Mouse (Mus musculus) hindbrain, embryonic 14.5 days (tissue): ENCODE results near the gene Mark2. TPM values are rescaled to one million over a fixed set of nuclear protein-coding genes. Genes with fewer than 3 reads are reported as not detected.

Source experiments
- ATAC-seq: fragments of 200-750 bp; cut with Nextera tagmentation; 2 replicates; pipeline ENCODE4 v1.8.0; 2017; ENCODE audit warnings: moderate number of reproducible peaks, mild to moderate bottlenecking, moderate TSS enrichment, moderate library complexity; ENCODE audit not compliant: low FRiP score
- DNase-seq: peaks from one replicate; pipeline ENCODE4 v3.0.0-alpha.2; 2015; ENCODE audit warnings: low spot score
- H3K27ac ChIP-seq: fragments of 300-500 bp; sonication (generic); 2 replicates; pipeline ENCODE4 v1.5.1; 2014; ENCODE audit warnings: mild to moderate bottlenecking, moderate library complexity
- H3K27me3 ChIP-seq: fragments of 300-500 bp; sonication (generic); 2 replicates; pipeline ENCODE4 v1.6.1; 2014; ENCODE audit warnings: mild to moderate bottlenecking, low read length, mixed read lengths; ENCODE audit not compliant: control insufficient read depth, insufficient read depth
- H3K36me3 ChIP-seq: fragments of 300-500 bp; sonication (generic); replicated peaks from 2 replicates; pipeline ENCODE4 v1.6.1; 2014; ENCODE audit not compliant: control insufficient read depth, insufficient read depth
- H3K4me1 ChIP-seq: fragments of 300-500 bp; sonication (generic); replicated peaks from 2 replicates; pipeline ENCODE4 v1.6.1; 2014; ENCODE audit warnings: antibody characterized with exemption, low read length, mixed read lengths; ENCODE audit not compliant: control insufficient read depth, insufficient read depth
- H3K4me2 ChIP-seq: fragments of 300-500 bp; sonication (generic); replicated peaks from 2 replicates; pipeline ENCODE4 v1.6.1; 2014; ENCODE audit warnings: mild to moderate bottlenecking, moderate library complexity
- H3K4me3 ChIP-seq: fragments of 300-500 bp; sonication (generic); replicated peaks from 2 replicates; pipeline ENCODE4 v1.5.1; 2014; ENCODE audit warnings: mild to moderate bottlenecking, low read length
- H3K9ac ChIP-seq: fragments of 300-500 bp; sonication (generic); 2 replicates; pipeline ENCODE4 v1.6.1; 2014
- H3K9me3 ChIP-seq: fragments of 300-500 bp; sonication (generic); 2 replicates; pipeline ENCODE4 v1.6.1; 2016; ENCODE audit warnings: low read length; ENCODE audit not compliant: control insufficient read depth
- WGBS: fragments of 180-500 bp; shearing (Covaris S2); extraction: QIAGEN DNeasy Blood & Tissue Kit; methylation state at CpG from one replicate; pipeline ENCODE4 v1.1.7; 2014; 5-methylcytosine and 5-hydroxymethylcytosine counted together
- polyA plus RNA-seq: library from polyadenylated mRNA; unstranded; fragments of >200 nt; fragmentation: Nextera tagmentation; extraction: Ambion mirVana; gene quantifications from 2 replicates; pipeline ENCODE4 v1.2.1, GENCODE M21; 2014

The Mark2 gene
- polyA plus RNA-seq, 1 experiment from 2014 or later: 50.7 TPM

DNA sequence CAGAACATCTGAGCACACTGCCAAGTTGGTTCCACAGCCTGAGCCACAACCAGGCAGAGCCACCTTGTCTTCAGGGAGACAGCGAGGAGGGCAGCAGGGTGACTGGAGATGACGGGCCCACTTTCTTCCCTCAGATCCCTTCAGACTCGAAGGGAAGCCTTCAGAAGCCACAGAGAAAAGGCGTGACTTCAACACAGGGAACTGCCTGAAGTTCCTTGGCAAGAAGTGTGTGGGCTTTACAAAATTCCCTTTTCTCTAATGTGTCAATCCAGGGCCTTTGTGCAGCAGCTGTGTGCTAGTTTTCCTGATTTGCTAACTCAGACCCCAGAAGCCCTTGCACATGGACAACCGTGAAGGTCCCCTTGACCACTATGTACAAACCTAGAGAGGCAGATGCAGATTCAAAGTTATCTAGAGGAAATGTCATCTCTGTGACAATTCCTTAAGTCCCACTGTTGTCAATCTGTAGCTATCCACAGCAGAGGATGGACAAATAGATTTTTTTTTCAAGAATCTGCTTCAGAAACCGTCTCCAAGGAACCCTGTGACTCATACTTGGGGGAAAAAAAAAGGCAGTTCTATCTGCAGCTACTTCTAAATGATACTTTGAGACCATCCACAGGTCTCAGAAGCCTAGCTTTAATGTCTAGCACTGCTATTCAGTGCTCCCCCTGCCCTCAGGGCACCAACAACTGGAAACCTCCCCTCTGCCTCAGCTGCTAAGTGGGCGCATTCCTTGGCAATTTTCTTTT is 49.5 kb downstream of the Mark2 start:
- no peak for ATAC-seq
- 80% methylated on average over 7 of the region's 7 CpGs for WGBS
- no peaks in the 10 kb centered on the region for H3K9me3 ChIP-seq

DNA sequence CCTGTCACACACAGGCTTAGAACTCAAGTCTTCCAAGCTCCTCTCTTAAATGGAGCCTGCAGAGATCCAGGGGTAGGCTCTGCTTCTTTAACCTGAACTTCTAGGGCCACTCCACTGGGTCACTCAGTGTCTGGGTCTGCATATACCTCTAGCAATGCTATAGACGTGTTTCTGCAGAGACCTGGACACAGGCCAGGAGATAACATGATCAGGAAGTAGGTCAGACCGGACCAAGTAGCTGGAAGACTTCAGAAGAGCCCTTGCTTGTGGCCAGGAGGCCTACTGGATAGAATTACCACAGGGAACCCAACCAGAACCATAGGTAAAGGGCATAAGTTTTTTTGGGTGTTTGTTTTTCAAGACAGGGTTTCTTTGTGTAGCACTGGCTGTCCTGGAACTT is 51.9 kb downstream of the Mark2 start:
- no peak for ATAC-seq
- H3K4me3 ChIP-seq: no peak overlapping the region
- H3K4me1 ChIP-seq: peaks cover 10% of the 10 kb centered on the region; the same call in 1 of the 2 replicates
- no peaks in the 10 kb centered on the region for H3K27me3 ChIP-seq
- H3K9me3 ChIP-seq: no peaks in the 10 kb centered on the region
- 79% methylated on average over 2 of the region's 2 CpGs for WGBS
- no peak overlapping the region for H3K9ac ChIP-seq
- no peak overlapping the region for H3K27ac ChIP-seq
- H3K4me2 ChIP-seq: no peak overlapping the region
- peaks cover 43% of the 10 kb centered on the region for H3K36me3 ChIP-seq
- DNase-seq: no peak

More for the DNA sequence above, 49.5 kb downstream of the Mark2 start:
- H3K4me3 ChIP-seq: no peak overlapping the region
- no peak for DNase-seq
- 0 out of 2 replicates have a peak overlapping the region, but pooled peaks have one; percentile 5 for H3K27ac ChIP-seq
- no peak overlapping the region for H3K4me2 ChIP-seq
- H3K4me1 ChIP-seq: peaks cover 10% of the 10 kb centered on the region; the same call in 1 of the 2 replicates
- peaks cover 19% of the 10 kb centered on the region; the same call in 1 of the 2 replicates for H3K36me3 ChIP-seq
- no peaks in the 10 kb centered on the region for H3K27me3 ChIP-seq
- H3K9ac ChIP-seq: no peak overlapping the region

DNA sequence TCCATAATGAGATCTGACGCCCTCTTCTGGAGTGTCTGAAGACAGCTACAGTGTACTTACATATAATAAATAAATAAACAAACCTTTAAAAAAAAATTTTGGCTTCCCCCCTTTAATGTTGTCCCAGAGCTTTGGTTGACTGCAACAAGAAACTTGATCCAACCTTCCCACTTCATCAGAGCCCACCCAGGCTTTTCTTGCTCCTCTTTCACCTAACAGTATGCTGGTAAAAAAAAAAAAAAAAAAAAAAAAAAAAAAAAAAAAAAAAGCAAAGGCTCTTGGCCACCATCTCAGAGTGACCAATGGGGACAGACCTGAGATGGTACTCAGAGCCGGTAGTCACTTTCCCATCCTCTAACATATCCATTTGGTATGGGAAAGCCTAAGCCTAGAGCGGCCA is 53.4 kb downstream of the Mark2 start:
- 91% methylated on average over 3 of the region's 3 CpGs for WGBS
- Histone ChIP-seq H3K9ac (no peak overlapping the region), H3K4me2 (no peak overlapping the region), H3K36me3 (peaks cover 57% of the 10 kb centered on the region), H3K27ac (no peak overlapping the region), H3K27me3 (no peaks in the 10 kb centered on the region), H3K4me3 (no peak overlapping the region), H3K4me1 (peaks cover 10% of the 10 kb centered on the region; the same call in 1 of the 2 replicates), H3K9me3 (no peaks in the 10 kb centered on the region)
- no peak for ATAC-seq
- no peak for DNase-seq

DNA sequence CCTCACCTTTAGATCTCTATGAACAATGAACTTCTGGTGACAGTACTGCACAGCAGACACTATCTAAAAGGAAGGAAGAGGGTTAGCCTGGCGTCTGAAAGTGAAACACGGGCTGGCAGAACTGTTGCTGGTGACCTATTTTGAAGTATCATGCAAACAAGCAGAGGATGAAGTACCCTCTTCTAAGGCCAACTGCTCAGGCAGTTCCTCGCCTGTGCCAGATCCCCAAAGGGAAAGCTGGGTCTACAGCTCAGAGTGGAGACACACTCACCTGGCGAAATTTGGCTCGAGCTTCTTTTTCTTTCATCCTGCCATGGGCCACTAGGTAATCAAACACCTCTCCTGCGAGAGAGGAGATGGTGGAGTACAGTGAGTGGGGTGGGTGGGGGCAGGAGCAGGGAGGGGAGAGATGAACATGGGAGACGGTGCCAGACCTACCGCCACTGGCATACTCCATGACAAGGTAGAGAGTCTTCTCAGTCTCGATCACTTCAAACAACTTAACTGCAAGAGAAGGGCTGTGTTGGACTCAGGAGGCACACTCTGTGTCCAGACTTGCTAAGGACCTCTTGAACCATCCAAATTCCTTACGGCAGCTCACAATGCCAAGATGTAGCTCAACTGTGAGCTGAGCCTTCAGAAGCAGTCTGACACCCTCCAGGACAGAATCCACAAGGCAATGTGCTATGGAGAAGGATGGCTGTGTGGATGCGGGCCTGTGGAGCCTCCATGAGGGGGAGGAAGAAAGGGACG is 54.9 kb downstream of the Mark2 start:
- Histone ChIP-seq H3K4me2 (no peak overlapping the region), H3K4me3 (no peak overlapping the region)

DNA sequence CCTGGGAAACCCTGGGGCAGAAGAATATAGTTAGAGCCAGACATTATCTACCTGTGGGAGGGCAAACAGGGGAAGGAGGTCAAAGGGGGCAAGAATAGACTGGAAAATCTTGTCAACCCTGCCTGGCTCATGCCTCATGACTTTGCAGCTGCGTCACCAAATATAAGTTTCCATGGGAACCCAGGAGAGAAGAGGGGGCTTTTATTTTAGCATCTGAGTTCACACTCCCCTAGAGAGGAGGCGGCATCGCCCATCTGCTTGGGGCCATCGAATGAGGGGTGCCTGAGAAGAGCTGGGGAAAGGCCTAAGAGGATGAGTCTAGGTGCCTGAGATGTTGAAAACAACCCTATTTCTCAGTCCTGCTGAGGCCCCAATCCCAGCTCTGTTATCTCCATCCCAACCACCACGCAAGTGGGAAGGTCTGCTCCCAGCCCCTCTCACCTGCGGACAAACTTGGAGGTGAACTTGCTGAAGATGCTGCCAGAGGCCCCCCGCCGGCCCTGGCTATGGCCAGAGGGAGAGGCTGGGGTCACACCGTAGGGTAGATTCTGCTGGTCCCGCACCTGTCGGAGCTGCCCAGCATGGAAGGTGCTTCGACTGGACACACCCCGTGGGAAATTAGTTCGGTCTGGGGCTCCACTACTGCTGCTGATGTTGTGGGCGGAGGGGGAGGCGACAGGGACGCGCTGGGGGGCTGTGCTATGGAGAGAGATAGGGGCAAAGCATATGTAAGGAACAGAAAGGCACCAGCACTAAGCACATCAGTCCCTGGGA is 60.9 kb downstream of the Mark2 start:
- no peak for DNase-seq
- Histone ChIP-seq H3K27me3 (no peaks in the 10 kb centered on the region), H3K9ac (0 out of 2 replicates have a peak overlapping the region, but pooled peaks have one; percentile 14), H3K27ac (no peak overlapping the region), H3K9me3 (no peaks in the 10 kb centered on the region), H3K36me3 (peaks cover 86% of the 10 kb centered on the region), H3K4me1 (peaks cover 15% of the 10 kb centered on the region; the same call in 1 of the 2 replicates), H3K4me3 (no peak overlapping the region), H3K4me2 (no peak overlapping the region)
- 85% methylated on average over 18 of the region's 18 CpGs for WGBS
- ATAC-seq: no peak

More for the DNA sequence above, 54.9 kb downstream of the Mark2 start:
- Histone ChIP-seq H3K36me3 (peaks cover 73% of the 10 kb centered on the region), H3K27me3 (no peaks in the 10 kb centered on the region), H3K9me3 (no peaks in the 10 kb centered on the region), H3K27ac (no peak overlapping the region), H3K4me1 (peaks cover 6% of the 10 kb centered on the region; the same call in 1 of the 2 replicates), H3K9ac (no peak overlapping the region)
- 91% methylated on average over 12 of the region's 12 CpGs for WGBS
- no peak for ATAC-seq
- DNase-seq: no peak

DNA sequence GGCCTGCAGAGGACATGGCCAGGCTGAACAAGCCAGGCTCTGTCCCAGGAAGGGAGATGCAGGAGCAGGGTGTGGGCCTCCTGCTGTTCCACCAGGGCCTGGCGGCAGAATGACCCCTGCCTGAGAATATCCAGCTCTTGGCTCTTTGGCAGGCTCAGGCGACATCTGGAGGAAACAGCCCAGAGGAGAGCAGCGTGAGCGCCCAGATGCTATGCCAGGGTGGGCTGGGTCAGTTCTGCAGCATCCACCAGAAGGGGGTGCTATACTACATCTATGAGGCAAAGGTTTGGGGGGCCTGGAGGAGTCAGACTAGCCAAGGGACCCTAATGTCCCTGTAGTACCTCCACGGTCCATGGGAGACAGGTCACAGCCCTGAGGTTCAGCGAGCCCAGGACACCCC is 62.5 kb downstream of the Mark2 start:
- peaks cover 84% of the 10 kb centered on the region for H3K36me3 ChIP-seq
- no peak overlapping the region for H3K4me2 ChIP-seq
- H3K27ac ChIP-seq: peak overlapping the region; percentile 56; the same call in 1 of the 2 replicates
- H3K9me3 ChIP-seq: no peaks in the 10 kb centered on the region
- no peak overlapping the region for H3K9ac ChIP-seq
- ATAC-seq: 0 out of 2 replicates have a peak, but pooled peaks have one; percentile 9
- 42% methylated on average over 6 of the region's 6 CpGs for WGBS
- H3K27me3 ChIP-seq: no peaks in the 10 kb centered on the region
- H3K4me1 ChIP-seq: peaks cover 27% of the 10 kb centered on the region; the same call in 1 of the 2 replicates
- H3K4me3 ChIP-seq: no peak overlapping the region
- DNase-seq: peak; percentile 64

DNA sequence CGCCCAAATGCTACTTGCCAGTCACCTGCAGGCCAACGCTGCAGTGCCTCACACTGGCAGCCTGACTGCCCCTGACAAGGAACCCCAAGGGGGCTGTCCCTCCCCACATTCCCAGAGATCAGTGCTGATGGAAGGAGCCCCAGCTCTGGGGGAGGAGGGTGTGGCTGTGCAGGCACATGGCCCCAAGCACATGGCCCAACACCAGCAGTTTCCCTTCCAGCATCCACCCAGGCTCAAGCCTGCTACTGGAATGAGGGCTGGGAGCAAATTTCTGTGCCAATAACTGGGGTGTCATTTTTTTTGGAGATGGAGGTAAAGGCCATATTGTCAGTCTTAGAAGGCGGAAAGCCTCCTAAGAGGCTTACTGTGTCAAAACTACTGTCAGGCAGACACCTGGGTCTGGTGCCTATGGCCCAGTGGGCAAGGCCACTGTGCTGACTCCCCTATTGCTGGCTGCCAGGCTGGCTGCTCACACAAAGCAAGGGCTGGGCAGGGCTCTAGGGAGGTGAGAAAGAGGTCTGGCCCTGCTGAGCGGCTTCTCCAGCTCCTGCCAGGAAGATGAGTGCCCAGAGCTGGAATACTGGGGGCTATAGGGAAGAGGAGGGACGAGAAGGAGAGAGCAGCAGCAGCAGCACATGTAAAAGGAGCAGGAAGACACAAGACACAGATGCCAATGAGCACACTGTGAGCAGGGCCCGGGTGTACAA is 63.3 kb downstream of the Mark2 start:
- ATAC-seq: no peak
- no peak for DNase-seq
- 72% methylated on average over 6 of the region's 6 CpGs for WGBS
- Histone ChIP-seq H3K4me2 (no peak overlapping the region), H3K9me3 (no peaks in the 10 kb centered on the region), H3K9ac (0 out of 2 replicates have a peak overlapping the region, but pooled peaks have one; percentile 6), H3K27me3 (no peaks in the 10 kb centered on the region), H3K4me1 (peaks cover 27% of the 10 kb centered on the region; the same call in 1 of the 2 replicates), H3K4me3 (no peak overlapping the region), H3K27ac (peak overlapping the region; percentile 56), H3K36me3 (peaks cover 84% of the 10 kb centered on the region)

DNA sequence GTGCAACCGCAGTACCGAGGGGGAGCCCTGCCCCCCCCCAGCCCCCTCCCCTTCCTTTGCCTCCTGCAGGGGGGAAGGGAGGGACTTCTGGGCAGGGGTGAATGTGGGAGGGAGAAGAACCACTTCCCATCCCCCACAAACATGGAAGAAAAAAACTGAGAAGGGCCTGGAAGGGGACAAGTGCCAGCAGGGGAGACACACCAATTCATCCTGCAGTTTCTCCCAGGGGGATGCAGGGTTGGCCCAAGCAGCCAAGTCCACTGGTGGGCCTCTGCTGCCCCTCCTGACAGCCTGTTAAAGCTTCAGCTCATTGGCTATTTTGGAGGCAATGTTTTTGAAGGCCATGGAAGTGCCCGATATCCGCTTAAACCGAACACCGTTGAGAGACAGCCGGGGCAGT is 64.9 kb downstream of the Mark2 start:
- DNase-seq (no peak), ATAC-seq (no peak)
- 60% methylated on average over 7 of the region's 7 CpGs for WGBS
- H3K36me3 ChIP-seq: peaks cover 84% of the 10 kb centered on the region
- H3K27me3 ChIP-seq: no peaks in the 10 kb centered on the region
- H3K9ac ChIP-seq: peak overlapping the region; percentile 4; the same call in 1 of the 2 replicates
- no peak overlapping the region for H3K4me2 ChIP-seq
- H3K27ac ChIP-seq: peak overlapping the region; percentile 60
- H3K9me3 ChIP-seq: no peaks in the 10 kb centered on the region
- peaks cover 27% of the 10 kb centered on the region; the same call in 1 of the 2 replicates for H3K4me1 ChIP-seq
- H3K4me3 ChIP-seq: no peak overlapping the region
